Mouse (Mus musculus): ENCODE measurements at regions not wholly inside any gene's neighbourhood (a gene's known extent, or its start where the extent isn't known, plus 50 kb on each side); places are given as distances from the start of the nearest gene placed in this dataset.

GRCm38 (mm10) chr15:97125836-97126822 lies 70.4 kb upstream of the Slc38a4 start:
- no peak for DNase-seq

- DNase-seq = no peak
Observed at GRCm38 (mm10) chr15:97122263-97122662, 66.5 kb upstream of the Slc38a4 start.

GRCm38 (mm10) chr15:97112452-97113200 lies 56.9 kb upstream of the Slc38a4 start:
- no peak for DNase-seq

GRCm38 (mm10) chr15:97111320-97112192 lies 55.8 kb upstream of the Slc38a4 start:
- no peak for DNase-seq

GRCm38 (mm10) chr15:97107779-97108178 lies 52.0 kb upstream of the Slc38a4 start:
- no peak for DNase-seq

GRCm38 (mm10) chr15:97106556-97106955 lies 50.8 kb upstream of the Slc38a4 start:
- DNase-seq = no peak
